Mouse (Mus musculus): ENCODE measurements at regions not wholly inside any gene's neighbourhood (a gene's known extent, or its start where the extent isn't known, plus 50 kb on each side); places are given as distances from the start of the nearest gene placed in this dataset.
"Not testable (repeated sequence)": the region's sequence is repeated elsewhere in the genome, so short reads cannot be mapped to it uniquely, and the experiment has no call there.

GRCm38 (mm10) chr2:116526203-116526602, 352.3 kb upstream of the Tmco5 start:
- DNase-seq: not testable (repeated sequence)

GRCm38 (mm10) chr2:116536453-116536852, 342.0 kb upstream of the Tmco5 start:
- no peak for DNase-seq

GRCm38 (mm10) chr2:116559350-116559749, 319.1 kb upstream of the Tmco5 start:
- DNase-seq: no peak

GRCm38 (mm10) chr2:116583989-116584388, 294.5 kb upstream of the Tmco5 start:
- no peak for DNase-seq

GRCm38 (mm10) chr2:116586203-116586959, 292.1 kb upstream of the Tmco5 start:
- no peak for DNase-seq

- DNase-seq: no peak
Observed at GRCm38 (mm10) chr2:116605869-116606268, 272.6 kb upstream of the Tmco5 start.

GRCm38 (mm10) chr2:116639935-116640334, 238.6 kb upstream of the Tmco5 start:
- no peak for DNase-seq

- DNase-seq: no peak
Observed at GRCm38 (mm10) chr2:116652106-116652505, 226.4 kb upstream of the Tmco5 start.

GRCm38 (mm10) chr2:116685756-116686155, 192.7 kb upstream of the Tmco5 start:
- no peak for DNase-seq

- no peak for DNase-seq
Observed at GRCm38 (mm10) chr2:116697542-116697941, 180.9 kb upstream of the Tmco5 start.

GRCm38 (mm10) chr2:116704705-116705104, 173.8 kb upstream of the Tmco5 start:
- DNase-seq: no peak

- DNase-seq: no peak
Observed at GRCm38 (mm10) chr2:116709608-116710007, 168.9 kb upstream of the Tmco5 start.

GRCm38 (mm10) chr2:116716529-116717201, 161.8 kb upstream of the Tmco5 start:
- DNase-seq: no peak

GRCm38 (mm10) chr2:116718637-116719036, 159.9 kb upstream of the Tmco5 start:
- no peak for DNase-seq

GRCm38 (mm10) chr2:116727591-116727990, 150.9 kb upstream of the Tmco5 start:
- no peak for DNase-seq

- peak; percentile 3 for DNase-seq
Observed at GRCm38 (mm10) chr2:116735702-116736101, 142.8 kb upstream of the Tmco5 start.

- DNase-seq: no peak
Observed at GRCm38 (mm10) chr2:116768459-116769047, 109.9 kb upstream of the Tmco5 start.

- no peak for DNase-seq
Observed at GRCm38 (mm10) chr2:116769186-116769585, 109.3 kb upstream of the Tmco5 start.

GRCm38 (mm10) chr2:116772569-116772968, 105.9 kb upstream of the Tmco5 start:
- DNase-seq: no peak

- DNase-seq: no peak
Observed at GRCm38 (mm10) chr2:116800141-116800540, 78.3 kb upstream of the Tmco5 start.

- DNase-seq: no peak
Observed at GRCm38 (mm10) chr2:116801578-116801977, 76.9 kb upstream of the Tmco5 start.

- DNase-seq: no peak
Observed at GRCm38 (mm10) chr2:116807207-116807606, 71.3 kb upstream of the Tmco5 start.

- DNase-seq: no peak
Observed at GRCm38 (mm10) chr2:116807636-116808035, 70.9 kb upstream of the Tmco5 start.

- DNase-seq: no peak
Observed at GRCm38 (mm10) chr2:116808113-116808512, 70.4 kb upstream of the Tmco5 start.
